Mouse (Mus musculus) cerebral cortex, adult 2 months (tissue): Measurements from ENCODE around the gene Olfr1493-ps1.

ENCODE experiments used
- WGBS: fragments of 180-500 bp; shearing (Covaris S2); methylation state at CpG from one replicate; pipeline ENCODE4 v1.1.7; 2018; 5-methylcytosine and 5-hydroxymethylcytosine counted together

Olfr1493-ps1 gene

DNA sequence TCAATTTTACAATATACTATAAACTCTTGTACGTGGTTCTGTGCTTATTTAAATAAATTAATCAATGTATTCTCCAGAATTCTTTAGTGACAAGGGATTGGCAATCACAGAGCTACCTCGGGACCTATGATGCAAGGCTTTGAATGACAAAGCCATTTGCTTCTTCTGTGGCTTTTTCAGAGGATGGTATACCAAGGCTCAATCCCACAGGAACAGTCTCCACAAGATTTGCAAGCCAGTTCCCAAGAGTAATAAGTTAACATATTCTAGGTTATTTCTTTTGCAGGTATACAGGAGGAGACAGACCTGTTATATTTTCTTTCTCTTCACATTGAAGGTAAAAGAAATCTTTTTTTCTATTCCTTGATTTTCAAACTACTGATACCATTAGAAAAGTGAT, at the start of gene Olfr1493-ps1:
Gene Olfr1493-ps1, plus strand, starts transcription at position 301 of the 400 bp plus-strand sequence.
- 52% methylated on average over 2 of the region's 2 CpGs for WGBS

DNA sequence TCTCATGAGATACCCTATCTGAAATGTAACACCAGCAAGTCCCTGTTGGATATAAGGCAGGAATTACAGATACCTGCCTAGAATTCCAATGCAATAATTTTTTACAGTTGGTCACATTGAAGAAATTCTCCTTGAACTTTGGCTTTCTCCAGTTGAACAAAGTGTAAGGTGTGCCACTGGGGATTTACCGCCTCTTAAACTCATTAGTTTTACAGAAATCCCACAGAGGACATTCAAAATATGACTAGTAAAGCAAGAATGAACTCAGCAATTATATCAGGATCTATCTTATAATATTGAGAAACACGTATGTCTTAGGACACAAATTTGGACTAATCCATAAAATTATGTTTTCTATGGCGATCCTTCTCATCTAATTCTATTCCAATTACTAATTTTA, 26.1 kb upstream of the Olfr1493-ps1 start, which contains the start of gene Olfr1491:
Gene Olfr1491, plus strand, starts transcription at position 301 of the 400 bp plus-strand sequence.
- 71% methylated on average over 3 of the region's 3 CpGs for WGBS

GRCm38 (mm10) chr19:13739428-13739827, 16.4 kb downstream of the Olfr1493-ps1 start, which contains the start of gene Olfr1494:
Gene Olfr1494, plus strand, starts transcription at chr19:13739728.
- 84% methylated on average over 4 of the region's 4 CpGs for WGBS

DNA sequence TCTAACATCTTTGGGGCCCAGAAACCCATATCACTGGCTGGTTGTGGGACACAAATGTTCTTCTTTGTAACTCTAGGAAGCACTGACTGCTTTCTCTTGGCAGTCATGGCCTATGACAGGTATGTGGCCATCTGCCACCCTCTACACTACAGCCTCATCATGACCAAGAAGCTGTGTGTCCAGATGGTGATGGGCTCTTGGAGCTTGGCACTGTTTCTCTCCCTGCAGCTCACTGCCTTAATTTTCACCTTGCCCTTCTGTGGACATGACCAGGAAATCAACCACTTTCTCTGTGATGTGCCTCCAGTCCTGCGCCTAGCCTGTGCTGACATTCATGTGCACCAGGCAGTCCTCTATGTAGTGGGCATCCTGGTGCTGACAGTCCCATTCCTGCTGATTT, 26.3 kb downstream of the Olfr1493-ps1 start:
- 87% methylated on average over 1 of the region's 1 CpGs for WGBS

DNA sequence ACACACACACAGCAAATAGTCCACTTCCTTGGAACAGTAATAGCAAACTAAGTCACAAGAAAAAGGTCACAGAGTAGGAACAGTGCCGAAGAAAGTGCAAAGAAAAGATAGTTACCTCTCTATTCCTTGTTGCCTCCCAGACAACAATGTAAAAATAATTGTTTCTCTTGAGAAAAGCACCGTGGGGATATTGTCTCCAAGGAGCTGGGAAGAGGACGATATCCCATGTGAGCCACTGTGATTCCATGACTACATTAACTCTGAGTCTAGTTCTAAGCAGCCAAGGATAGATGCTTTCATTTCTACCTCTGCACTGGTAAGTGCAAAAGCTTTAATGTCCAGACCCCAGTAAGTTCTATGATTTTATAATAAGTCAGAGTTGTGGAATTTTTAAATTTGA, 41.2 kb downstream of the Olfr1493-ps1 start, which contains the start of gene Olfr1495:
Gene Olfr1495, plus strand, starts transcription at position 301 of the 400 bp plus-strand sequence.
- 75% methylated on average over 3 of the region's 3 CpGs for WGBS

DNA sequence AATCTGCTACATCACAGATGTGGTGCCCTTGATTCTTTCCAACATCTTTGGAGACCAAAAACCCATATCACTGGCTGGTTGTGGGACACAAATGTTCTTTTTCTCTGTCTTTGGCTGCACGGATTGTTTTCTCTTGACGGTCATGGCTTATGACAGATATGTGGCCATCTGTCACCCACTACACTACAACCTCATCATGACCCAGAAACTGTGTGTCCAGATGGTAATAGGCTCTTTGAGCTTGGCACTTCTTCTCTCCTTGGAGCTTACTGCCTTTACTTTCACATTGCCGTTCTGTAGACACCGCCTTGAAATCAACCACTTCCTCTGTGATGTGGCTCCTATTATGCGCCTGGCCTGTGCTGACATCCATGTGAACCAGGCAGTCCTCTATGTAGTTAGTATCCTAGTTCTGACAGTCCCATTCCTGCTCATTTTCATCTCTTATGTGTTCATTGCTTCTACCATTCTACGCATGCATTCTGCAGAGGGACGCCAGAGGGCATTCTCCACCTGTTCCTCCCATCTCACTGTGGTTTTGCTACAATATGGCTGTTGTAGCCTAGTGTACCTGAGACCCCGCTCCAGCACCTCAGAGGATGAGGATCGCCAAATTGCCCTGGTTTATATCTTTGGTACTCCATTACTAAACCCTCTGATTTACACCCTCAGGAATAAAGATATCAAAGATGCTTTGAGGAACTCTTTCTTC, 45.6 kb downstream of the Olfr1493-ps1 start:
- WGBS, result 90% methylated on average over 9 of the region's 9 CpGs

DNA sequence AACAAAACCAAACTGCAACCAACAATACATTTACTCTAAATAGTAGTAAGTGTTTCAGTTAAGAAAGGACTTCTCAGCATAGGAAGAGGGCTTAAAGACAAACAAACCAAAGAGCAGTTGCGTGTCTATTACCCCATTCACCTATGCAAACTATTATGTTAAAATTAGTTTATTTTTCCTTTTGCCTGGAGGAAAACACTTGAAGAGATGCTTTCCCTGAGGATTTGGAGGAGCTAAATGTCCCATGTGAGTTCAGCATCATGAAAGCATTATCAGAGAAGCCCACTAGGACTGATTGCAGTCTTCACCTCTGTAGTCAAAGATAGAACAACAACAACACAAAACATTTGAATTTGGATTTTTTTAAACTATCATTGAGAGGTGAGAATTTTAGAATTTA, 54.5 kb downstream of the Olfr1493-ps1 start, which contains the start of gene Olfr1496:
Gene Olfr1496, plus strand, starts transcription at position 301 of the 400 bp plus-strand sequence.
- WGBS, result 88% methylated on average over 1 of the region's 1 CpGs
